ENCODE assay signal across 9 mouse cellular contexts in genomic region chr19:28994870-28995269, GRCm38 (mm10). TPM values are rescaled to one million over a fixed set of nuclear protein-coding genes. Genes with fewer than 3 reads are reported as not detected.
DNase-seq lines count a peak whose midpoint lies in the region; ATAC-seq lines count a peak whose summit lies in the region.
"Had no signal": no experiment of that assay in that cellular context is flagged by ENCODE, and none has a peak within 500 bp of the region (broad histone marks: within the 10 kb centered on the region; RNA-seq: fewer than 3 reads in every experiment).

No protein-coding gene starts in this region.

- no peak overlapping the region for H3K9ac ChIP-seq in embryonic facial prominence, embryonic 14.5 days (ENCODE audit: low read depth, low read length)
- no peak overlapping the region for H3K9ac ChIP-seq in hindbrain, embryonic 16.5 days (ENCODE audit: low read depth, low read length)
- H3K9ac ChIP-seq: embryonic facial prominence, embryonic 12.5 days had no signal

- 79% methylated on average over 7 of the region's 7 CpGs for WGBS in embryonic facial prominence, embryonic 14.5 days
- WGBS in embryonic facial prominence, embryonic 10.5 days, result 92% methylated on average over 7 of the region's 7 CpGs
- 54% methylated on average over 7 of the region's 7 CpGs for WGBS in hindbrain, embryonic 16.5 days

- H3K36me3 ChIP-seq in embryonic facial prominence, embryonic 14.5 days (ENCODE audit: control insufficient read depth, insufficient read depth, low read length), result peaks cover 53% of the 10 kb centered on the region
- H3K36me3 ChIP-seq in embryonic facial prominence, embryonic 10.5 days (replicated peaks), result peaks cover 73% of the 10 kb centered on the region
- H3K36me3 ChIP-seq in hindbrain, embryonic 16.5 days (ENCODE audit: control insufficient read depth, insufficient read depth, low read length), result peaks cover 6% of the 10 kb centered on the region; the same call in 1 of the 2 replicates

- no peak overlapping the region for H3K4me3 ChIP-seq in embryonic facial prominence, embryonic 14.5 days (ENCODE audit: low read depth, low read length)
- H3K4me3 ChIP-seq in embryonic facial prominence, embryonic 10.5 days, result no peak overlapping the region
- no peak overlapping the region for H3K4me3 ChIP-seq in hindbrain, embryonic 16.5 days (ENCODE audit: low read length)
- H3K4me3 ChIP-seq: embryonic facial prominence, embryonic 12.5 days had no signal

- 0 out of 2 replicates have a peak, but pooled peaks cover 5% of the 10 kb centered on the region for H3K4me1 ChIP-seq in embryonic facial prominence, embryonic 14.5 days (ENCODE audit: control insufficient read depth, insufficient read depth, low read length)
- H3K4me1 ChIP-seq in embryonic facial prominence, embryonic 10.5 days, result peaks cover 9% of the 10 kb centered on the region
- H3K4me1 ChIP-seq in hindbrain, embryonic 16.5 days (ENCODE audit: control insufficient read depth, insufficient read depth, low read depth, low read length), result peaks cover 8% of the 10 kb centered on the region

- no peak for ATAC-seq in embryonic facial prominence, embryonic 14.5 days (ENCODE audit: low read depth)
- peak; percentile 57 for ATAC-seq in hindbrain, embryonic 16.5 days
- no peak for ATAC-seq in erythroblast, adult 5-6 weeks (replicated peaks; ENCODE audit: low FRiP score, poor library complexity, severe bottlenecking)

- no peak overlapping the region for H3K27ac ChIP-seq in embryonic facial prominence, embryonic 14.5 days (replicated peaks; ENCODE audit: low read depth, low read length)
- H3K27ac ChIP-seq in embryonic facial prominence, embryonic 10.5 days (replicated peaks), result no peak overlapping the region
- H3K27ac ChIP-seq in hindbrain, embryonic 16.5 days (ENCODE audit: low read depth, low read length), result 0 out of 2 replicates have a peak overlapping the region, but pooled peaks have one; percentile 42
- H3K27ac ChIP-seq: embryonic facial prominence, embryonic 12.5 days had no signal

- H3K9me3 ChIP-seq in embryonic facial prominence, embryonic 14.5 days (ENCODE audit: control insufficient read depth, low read length), result no peaks in the 10 kb centered on the region
- H3K9me3 ChIP-seq in embryonic facial prominence, embryonic 10.5 days, result no peaks in the 10 kb centered on the region
- H3K9me3 ChIP-seq in hindbrain, embryonic 16.5 days (ENCODE audit: control insufficient read depth, low read length), result no peaks in the 10 kb centered on the region
- H3K9me3 ChIP-seq: embryonic facial prominence, embryonic 12.5 days had no signal

- peak; percentile 63 for DNase-seq in embryonic facial prominence, embryonic 14.5 days (ENCODE audit: low spot score)
- no peak for DNase-seq in embryonic facial prominence, embryonic 10.5 days (ENCODE audit: low spot score)
- peak; percentile 21 for DNase-seq in lung, postnatal 25 days (ENCODE audit: low spot score)
- DNase-seq in lung, adult 18-20 months, result no peak
- peak; percentile 29 to 53 for DNase-seq in right cerebral cortex, postnatal 36 days (ENCODE audit: low spot score in 2 of 2)
- no peak for DNase-seq in thymus, postnatal 10 days (ENCODE audit: low spot score in 2 of 2)

- no peaks in the 10 kb centered on the region for H3K27me3 ChIP-seq in embryonic facial prominence, embryonic 14.5 days (replicated peaks; ENCODE audit: control insufficient read depth, insufficient read depth, low read length)
- H3K27me3 ChIP-seq in embryonic facial prominence, embryonic 10.5 days (replicated peaks; ENCODE audit: low read depth, poor library complexity, severe bottlenecking), result no peaks in the 10 kb centered on the region
- H3K27me3 ChIP-seq in hindbrain, embryonic 16.5 days (replicated peaks; ENCODE audit: control insufficient read depth, insufficient read depth, low read length), result no peaks in the 10 kb centered on the region
- H3K27me3 ChIP-seq: embryonic facial prominence, embryonic 12.5 days had no signal

- H3K4me2 ChIP-seq in embryonic facial prominence, embryonic 14.5 days (ENCODE audit: low read depth, low read length), result no peak overlapping the region
- no peak overlapping the region for H3K4me2 ChIP-seq in hindbrain, embryonic 16.5 days (ENCODE audit: low read length)
- H3K4me2 ChIP-seq: embryonic facial prominence, embryonic 12.5 days had no signal

RNA-seq across cellular contexts. Expression of gene Cdc37l1, which starts 4.7 kb away (rescaled TPM):
- polyA plus RNA-seq in embryonic facial prominence, embryonic 14.5 days (2014; fragmentation: Nextera tagmentation; extraction: Ambion mirVana), result 35.8 and 41.8 TPM in 2 replicates
- 37.3 and 37.9 TPM in 2 replicates for polyA plus RNA-seq in embryonic facial prominence, embryonic 10.5 days (2016; fragmentation: Nextera tagmentation; extraction: Ambion mirVana)
- polyA plus RNA-seq in hindbrain, embryonic 16.5 days (2015; fragmentation: Nextera tagmentation; extraction: Ambion mirVana), result 41.2 and 45.0 TPM in 2 replicates
- 17.1 and 27.7 TPM in 2 replicates for total RNA-seq in erythroblast, adult 5-6 weeks (2015; ENCODE audit: low replicate concordance)
- 27.0 and 27.5 TPM in 2 replicates for total RNA-seq in erythroblast, adult 5-6 weeks (2017; ENCODE audit: low replicate concordance)

RNA-seq across cellular contexts. Expression of gene 4430402I18Rik, which starts 27.3 kb away (rescaled TPM):
- polyA plus RNA-seq in embryonic facial prominence, embryonic 14.5 days (2014; fragmentation: Nextera tagmentation; extraction: Ambion mirVana), result 1.4 and 1.8 TPM in 2 replicates
- polyA plus RNA-seq in embryonic facial prominence, embryonic 10.5 days (2016; fragmentation: Nextera tagmentation; extraction: Ambion mirVana), result 0.31 and 0.52 TPM in 2 replicates
- 1.4 and 2.1 TPM in 2 replicates for polyA plus RNA-seq in hindbrain, embryonic 16.5 days (2015; fragmentation: Nextera tagmentation; extraction: Ambion mirVana)
- total RNA-seq in erythroblast, adult 5-6 weeks (2015; ENCODE audit: low replicate concordance), result not detected in 2 replicates
- not detected in 2 replicates for total RNA-seq in erythroblast, adult 5-6 weeks (2017; ENCODE audit: low replicate concordance)

RNA-seq across cellular contexts. Expression of gene Plpp6, which starts 31.1 kb away (rescaled TPM):
- polyA plus RNA-seq in embryonic facial prominence, embryonic 14.5 days (2014; fragmentation: Nextera tagmentation; extraction: Ambion mirVana), result 8.4 and 9.3 TPM in 2 replicates
- polyA plus RNA-seq in embryonic facial prominence, embryonic 10.5 days (2016; fragmentation: Nextera tagmentation; extraction: Ambion mirVana), result 4.1 and 4.3 TPM in 2 replicates
- polyA plus RNA-seq in hindbrain, embryonic 16.5 days (2015; fragmentation: Nextera tagmentation; extraction: Ambion mirVana), result 11.7 and 13.6 TPM in 2 replicates
- 2.1 and 8.1 TPM in 2 replicates for total RNA-seq in erythroblast, adult 5-6 weeks (2015; ENCODE audit: low replicate concordance)
- total RNA-seq in erythroblast, adult 5-6 weeks (2017; ENCODE audit: low replicate concordance), result 0.98 and 2.8 TPM in 2 replicates

RNA-seq across cellular contexts. Expression of gene Ak3, which starts 52.9 kb away (rescaled TPM):
- polyA plus RNA-seq in embryonic facial prominence, embryonic 14.5 days (2014; fragmentation: Nextera tagmentation; extraction: Ambion mirVana), result 93.5 and 95.5 TPM in 2 replicates
- 71.7 and 73.8 TPM in 2 replicates for polyA plus RNA-seq in embryonic facial prominence, embryonic 10.5 days (2016; fragmentation: Nextera tagmentation; extraction: Ambion mirVana)
- polyA plus RNA-seq in hindbrain, embryonic 16.5 days (2015; fragmentation: Nextera tagmentation; extraction: Ambion mirVana), result 74.4 and 75.2 TPM in 2 replicates
- 10.4 and 19.4 TPM in 2 replicates for total RNA-seq in erythroblast, adult 5-6 weeks (2015; ENCODE audit: low replicate concordance)
- total RNA-seq in erythroblast, adult 5-6 weeks (2017; ENCODE audit: low replicate concordance), result 6.7 and 9.2 TPM in 2 replicates

Comparison
In these comparisons a context has a peak if more than half of its experiments do, and no peak if none do; other contexts are left out.
1. DNase-seq: peak in embryonic facial prominence, embryonic 14.5 days (single experiment), lung, postnatal 25 days (single experiment) and right cerebral cortex, postnatal 36 days (2 of 2); none in embryonic facial prominence, embryonic 10.5 days (single experiment), lung, adult 18-20 months (0 of 2) and thymus, postnatal 10 days (0 of 2).